Mouse (Mus musculus): ENCODE data around the gene Myl7. TPM values are rescaled to one million over a fixed set of nuclear protein-coding genes. Genes with fewer than 3 reads are reported as not detected.
"Not testable (repeated sequence)": the region's sequence is repeated elsewhere in the genome, so short reads cannot be mapped to it uniquely, and the experiment has no call there.

Myl7 gene
- polyA plus RNA-seq (2014; fragmentation: Nextera tagmentation; extraction: Ambion mirVana) = 73.1 and 156 TPM in 2 replicates

DNA sequence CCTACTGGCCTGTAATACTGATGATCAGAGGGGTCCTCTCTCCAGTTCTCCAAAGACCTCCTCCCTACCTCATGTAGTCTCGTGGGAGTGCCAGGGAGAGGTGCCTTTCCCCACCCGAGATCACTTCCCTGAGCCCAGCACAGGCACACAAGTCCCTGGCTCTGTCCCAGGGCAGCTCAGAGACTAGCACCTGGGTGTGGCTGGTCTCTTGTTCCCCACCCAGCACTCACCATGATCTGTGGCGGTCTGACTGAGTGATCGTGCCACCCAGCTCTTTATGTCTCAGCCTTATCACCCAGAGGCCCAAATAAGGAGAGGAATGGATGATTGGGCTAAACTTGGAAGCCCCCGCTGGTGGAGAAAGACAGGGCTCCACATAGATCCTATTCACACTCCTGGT lies at the start of gene Myl7:
TSS of gene Myl7 (minus strand) at position 252 of the 400 bp plus-strand sequence.
- WGBS = 31% methylated on average over 5 of the region's 5 CpGs
- no peaks in the 10 kb centered on the region for H3K36me3 ChIP-seq (ENCODE audit: control insufficient read depth, insufficient read depth, low read length)
- H3K4me1 ChIP-seq (replicated peaks; ENCODE audit: control insufficient read depth, insufficient read depth, low read length) = peaks cover 23% of the 10 kb centered on the region
- DNase-seq (ENCODE audit: low spot score) (no peak), ATAC-seq (replicated peaks; ENCODE audit: low FRiP score) (peak; percentile 61; the same call in 1 of the 2 replicates)
- H3K4me3 ChIP-seq (ENCODE audit: low read depth, low read length) = no peak within 1 kb of the TSS
- peak within 1 kb of the TSS; percentile 30 for H3K4me2 ChIP-seq
- H3K9me3 ChIP-seq (ENCODE audit: control insufficient read depth, low read length) = no peaks in the 10 kb centered on the region
- peaks cover 75% of the 10 kb centered on the region for H3K27me3 ChIP-seq (replicated peaks; ENCODE audit: control insufficient read depth, insufficient read depth, low read length)
- H3K9ac ChIP-seq (ENCODE audit: low read depth, low read length) = 0 out of 2 replicates have a peak within 1 kb of the TSS, but pooled peaks have one; percentile 5
- H3K27ac ChIP-seq (ENCODE audit: low read depth, low read length) = no peak within 1 kb of the TSS

DNA sequence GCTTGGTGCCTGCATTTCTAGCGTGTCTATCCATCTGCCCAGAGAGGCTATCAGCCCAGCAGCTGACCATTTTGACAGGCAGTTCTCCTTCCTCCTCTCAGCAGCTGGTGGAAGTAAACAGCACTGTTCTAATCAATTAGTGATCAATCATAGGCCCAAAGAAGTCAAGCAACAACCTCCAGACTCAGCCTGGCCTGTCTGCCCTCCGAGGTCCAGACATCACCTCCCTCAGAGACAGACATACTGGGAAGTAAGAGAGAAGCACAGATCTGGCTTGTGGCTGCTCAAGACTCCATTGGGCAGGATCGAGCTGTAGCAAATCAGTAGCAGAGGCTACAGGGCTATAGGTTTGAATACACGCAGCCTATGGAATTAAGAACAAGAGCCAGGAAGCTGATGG lies 49.2 kb upstream of the Myl7 start:
- H3K36me3 ChIP-seq (ENCODE audit: control insufficient read depth, insufficient read depth, low read length) = no peaks in the 10 kb centered on the region
- H3K27me3 ChIP-seq (replicated peaks; ENCODE audit: control insufficient read depth, insufficient read depth, low read length) = no peaks in the 10 kb centered on the region
- H3K4me1 ChIP-seq (replicated peaks; ENCODE audit: control insufficient read depth, insufficient read depth, low read length) = 0 out of 2 replicates have a peak, but pooled peaks cover 6% of the 10 kb centered on the region
- no peaks in the 10 kb centered on the region for H3K9me3 ChIP-seq (ENCODE audit: control insufficient read depth, low read length)
- no peak overlapping the region for H3K9ac ChIP-seq (ENCODE audit: low read depth, low read length)
- no peak overlapping the region for H3K27ac ChIP-seq (ENCODE audit: low read depth, low read length)
- ATAC-seq (replicated peaks; ENCODE audit: low FRiP score) = no peak
- DNase-seq (ENCODE audit: low spot score) = no peak
- H3K4me2 ChIP-seq = no peak overlapping the region
- WGBS = 46% methylated on average over 4 of the region's 4 CpGs
- H3K4me3 ChIP-seq (ENCODE audit: low read depth, low read length) = no peak overlapping the region

DNA sequence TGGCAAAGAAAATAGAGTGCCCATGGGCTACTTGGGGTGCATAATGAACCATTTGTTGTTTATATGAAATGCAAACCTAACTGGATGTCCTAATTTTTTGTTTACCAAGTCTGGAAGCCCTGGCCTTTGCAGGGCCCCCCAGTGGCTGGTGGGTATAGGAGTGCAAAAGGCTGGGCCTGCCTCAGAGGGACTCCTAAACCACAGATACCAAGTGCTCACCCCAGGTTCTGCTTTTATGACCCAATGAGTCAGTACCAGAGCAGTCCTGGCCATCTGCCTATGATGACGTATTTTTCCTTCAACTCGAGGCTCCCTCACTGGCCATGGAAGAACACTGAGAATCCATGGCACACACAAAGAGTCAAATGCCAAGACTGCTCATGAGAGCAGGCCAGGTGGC lies 46.5 kb upstream of the Myl7 start:
- no peaks in the 10 kb centered on the region for H3K27me3 ChIP-seq (replicated peaks; ENCODE audit: control insufficient read depth, insufficient read depth, low read length)
- no peaks in the 10 kb centered on the region for H3K36me3 ChIP-seq (ENCODE audit: control insufficient read depth, insufficient read depth, low read length)
- no peak overlapping the region for H3K9ac ChIP-seq (ENCODE audit: low read depth, low read length)
- no peak overlapping the region for H3K4me3 ChIP-seq (ENCODE audit: low read depth, low read length)
- H3K27ac ChIP-seq (ENCODE audit: low read depth, low read length) = no peak overlapping the region
- no peak overlapping the region for H3K4me2 ChIP-seq
- ATAC-seq (replicated peaks; ENCODE audit: low FRiP score) (no peak), DNase-seq (ENCODE audit: low spot score) (no peak)
- no peaks in the 10 kb centered on the region for H3K9me3 ChIP-seq (ENCODE audit: control insufficient read depth, low read length)
- H3K4me1 ChIP-seq (replicated peaks; ENCODE audit: control insufficient read depth, insufficient read depth, low read length) = 0 out of 2 replicates have a peak, but pooled peaks cover 5% of the 10 kb centered on the region
- WGBS = 45% methylated on average over 2 of the region's 2 CpGs

DNA sequence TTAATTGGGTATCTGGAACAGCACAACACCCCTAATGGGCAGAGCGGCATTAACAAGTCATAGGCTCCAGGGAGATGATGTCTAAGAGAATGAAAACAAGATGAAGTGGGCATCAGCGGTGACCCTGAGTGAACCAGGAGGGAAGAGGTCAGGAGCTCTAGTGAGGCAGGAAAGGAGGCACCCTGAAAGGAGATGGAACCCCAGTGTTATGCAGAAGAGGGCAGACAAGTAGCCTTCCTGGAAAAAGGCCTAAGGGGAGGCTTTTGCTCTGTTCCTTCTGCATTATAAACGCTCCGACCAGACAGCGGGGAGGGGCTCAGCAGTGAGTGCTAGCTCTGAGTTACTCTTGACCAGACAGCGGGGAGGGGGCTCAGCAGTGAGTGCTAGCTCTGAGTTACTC lies 44.4 kb upstream of the Myl7 start:
- Histone ChIP-seq H3K36me3 (ENCODE audit: control insufficient read depth, insufficient read depth, low read length) (no peaks in the 10 kb centered on the region), H3K4me2 (no peak overlapping the region), H3K27me3 (replicated peaks; ENCODE audit: control insufficient read depth, insufficient read depth, low read length) (no peaks in the 10 kb centered on the region), H3K27ac (ENCODE audit: low read depth, low read length) (no peak overlapping the region), H3K9ac (ENCODE audit: low read depth, low read length) (no peak overlapping the region), H3K9me3 (ENCODE audit: control insufficient read depth, low read length) (no peaks in the 10 kb centered on the region), H3K4me1 (replicated peaks; ENCODE audit: control insufficient read depth, insufficient read depth, low read length) (0 out of 2 replicates have a peak, but pooled peaks cover under 1% of the 10 kb centered on the region), H3K4me3 (ENCODE audit: low read depth, low read length) (no peak overlapping the region)
- DNase-seq (ENCODE audit: low spot score) (no peak), ATAC-seq (replicated peaks; ENCODE audit: low FRiP score) (no peak)
- WGBS = 72% methylated on average over 6 of the region's 6 CpGs

DNA sequence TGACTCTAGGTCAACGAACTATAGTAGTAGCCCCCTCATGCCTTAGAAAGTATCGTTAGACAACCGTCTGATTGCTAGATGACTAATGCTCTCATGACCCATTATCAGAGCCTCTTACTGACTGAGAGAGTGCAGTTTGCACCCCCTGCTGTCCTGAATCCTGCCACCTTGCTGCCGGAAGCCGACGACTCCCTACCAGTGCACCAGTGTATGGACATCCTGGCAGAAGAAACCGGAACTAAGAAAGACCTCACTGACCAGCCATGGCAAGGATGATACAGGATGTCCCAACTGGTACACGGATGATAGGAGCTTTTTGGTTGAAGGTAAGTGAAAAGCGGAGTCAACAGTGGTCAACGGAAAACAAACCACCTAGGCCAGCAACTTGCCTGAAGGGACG lies 35.9 kb upstream of the Myl7 start:
- WGBS = 90% methylated on average over 11 of the region's 11 CpGs
- not testable (repeated sequence) for H3K36me3 ChIP-seq (ENCODE audit: control insufficient read depth, insufficient read depth, low read length); H3K27ac ChIP-seq (ENCODE audit: low read depth, low read length); H3K9me3 ChIP-seq (ENCODE audit: control insufficient read depth, low read length); H3K4me2 ChIP-seq; ATAC-seq (replicated peaks; ENCODE audit: low FRiP score); H3K9ac ChIP-seq (ENCODE audit: low read depth, low read length); H3K4me1 ChIP-seq (replicated peaks; ENCODE audit: control insufficient read depth, insufficient read depth, low read length); H3K4me3 ChIP-seq (ENCODE audit: low read depth, low read length); H3K27me3 ChIP-seq (replicated peaks; ENCODE audit: control insufficient read depth, insufficient read depth, low read length); DNase-seq (ENCODE audit: low spot score)

DNA sequence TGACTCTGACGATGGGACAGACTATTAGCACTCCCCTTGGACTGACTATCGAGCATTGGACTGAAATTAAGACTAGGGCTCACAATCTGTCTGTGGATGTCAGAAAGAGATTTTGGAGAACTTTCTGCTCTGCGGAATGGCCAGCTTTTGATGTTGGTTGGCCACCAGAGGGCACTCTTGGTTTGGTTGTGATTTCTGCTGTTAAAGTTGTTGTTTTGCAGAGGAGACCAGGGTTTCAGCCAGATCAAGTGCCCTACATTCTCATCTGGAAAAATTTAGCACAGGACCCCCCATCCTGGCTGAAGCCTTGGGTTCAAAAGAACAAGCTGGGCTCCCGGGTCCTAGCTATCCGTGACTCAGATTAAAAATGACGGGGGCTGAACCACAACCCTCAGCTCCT lies 33.4 kb upstream of the Myl7 start:
- not testable (repeated sequence) for H3K4me1 ChIP-seq (replicated peaks; ENCODE audit: control insufficient read depth, insufficient read depth, low read length); H3K9me3 ChIP-seq (ENCODE audit: control insufficient read depth, low read length); H3K36me3 ChIP-seq (ENCODE audit: control insufficient read depth, insufficient read depth, low read length); DNase-seq (ENCODE audit: low spot score); H3K4me3 ChIP-seq (ENCODE audit: low read depth, low read length); H3K9ac ChIP-seq (ENCODE audit: low read depth, low read length); H3K27ac ChIP-seq (ENCODE audit: low read depth, low read length); H3K4me2 ChIP-seq; H3K27me3 ChIP-seq (replicated peaks; ENCODE audit: control insufficient read depth, insufficient read depth, low read length); ATAC-seq (replicated peaks; ENCODE audit: low FRiP score)
- WGBS = 77% methylated on average over 6 of the region's 6 CpGs

DNA sequence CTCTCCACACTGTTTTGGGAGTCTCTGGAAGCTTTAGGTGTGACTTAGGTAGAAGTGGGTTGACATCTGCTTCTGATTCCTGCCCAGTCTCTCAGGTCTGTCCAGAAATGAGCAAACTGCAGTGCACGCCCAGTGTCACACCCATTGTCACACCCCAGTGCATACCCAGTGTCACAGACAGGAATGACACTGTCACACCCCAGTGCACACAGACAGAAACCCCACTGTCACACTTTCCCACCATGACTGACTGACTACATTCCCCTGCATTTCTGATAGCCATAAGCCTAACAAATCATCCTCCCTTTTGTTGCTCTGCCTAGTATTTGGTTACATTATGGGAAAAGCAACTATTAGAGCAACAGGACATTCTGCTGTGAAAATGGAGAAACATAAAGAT lies 32.0 kb upstream of the Myl7 start:
- H3K36me3 ChIP-seq (ENCODE audit: control insufficient read depth, insufficient read depth, low read length) = no peaks in the 10 kb centered on the region
- no peaks in the 10 kb centered on the region for H3K9me3 ChIP-seq (ENCODE audit: control insufficient read depth, low read length)
- DNase-seq (ENCODE audit: low spot score) = no peak

DNA sequence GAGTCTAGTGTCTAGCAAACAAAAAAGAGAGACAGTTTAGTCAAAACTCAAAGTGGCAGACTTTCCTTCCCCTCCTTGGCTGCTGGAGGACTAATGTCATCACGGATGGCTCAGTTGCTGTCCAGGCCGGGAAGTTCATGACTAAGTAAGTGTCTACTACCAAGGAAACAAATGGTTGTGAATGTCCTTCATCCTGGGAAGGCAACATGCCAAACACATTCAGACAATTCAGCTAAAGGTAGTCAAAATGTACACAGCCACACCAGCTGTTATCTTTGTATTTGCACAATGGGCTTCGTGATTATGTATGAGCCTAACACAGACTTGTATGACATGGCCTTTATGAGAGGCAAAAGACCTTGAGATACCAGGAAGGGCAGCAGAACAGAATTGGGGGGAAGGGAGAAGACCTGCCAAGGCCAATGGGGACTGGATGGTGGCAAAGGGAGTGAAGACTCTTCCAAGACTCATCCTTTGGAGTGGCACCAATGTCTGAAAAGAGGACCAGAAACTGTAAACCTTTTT lies 28.2 kb upstream of the Myl7 start:
- H3K9me3 ChIP-seq (ENCODE audit: control insufficient read depth, low read length) = no peaks in the 10 kb centered on the region
- WGBS = 78% methylated on average over 3 of the region's 3 CpGs
- DNase-seq (ENCODE audit: low spot score) (no peak), ATAC-seq (replicated peaks; ENCODE audit: low FRiP score) (no peak)
- no peak overlapping the region for H3K4me2 ChIP-seq
- no peak overlapping the region for H3K9ac ChIP-seq (ENCODE audit: low read depth, low read length)
- H3K4me1 ChIP-seq (replicated peaks; ENCODE audit: control insufficient read depth, insufficient read depth, low read length) = no peaks in the 10 kb centered on the region
- H3K36me3 ChIP-seq (ENCODE audit: control insufficient read depth, insufficient read depth, low read length) = no peaks in the 10 kb centered on the region
- no peak overlapping the region for H3K4me3 ChIP-seq (ENCODE audit: low read depth, low read length)
- no peak overlapping the region for H3K27ac ChIP-seq (ENCODE audit: low read depth, low read length)
- H3K27me3 ChIP-seq (replicated peaks; ENCODE audit: control insufficient read depth, insufficient read depth, low read length) = no peaks in the 10 kb centered on the region

More for the DNA sequence above, 32.0 kb upstream of the Myl7 start:
- H3K4me2 ChIP-seq = no peak overlapping the region
- WGBS = 85% methylated on average over 1 of the region's 1 CpGs
- no peaks in the 10 kb centered on the region for H3K4me1 ChIP-seq (replicated peaks; ENCODE audit: control insufficient read depth, insufficient read depth, low read length)
- H3K27ac ChIP-seq (ENCODE audit: low read depth, low read length) = no peak overlapping the region
- H3K4me3 ChIP-seq (ENCODE audit: low read depth, low read length) = no peak overlapping the region
- no peaks in the 10 kb centered on the region for H3K27me3 ChIP-seq (replicated peaks; ENCODE audit: control insufficient read depth, insufficient read depth, low read length)
- no peak for ATAC-seq (replicated peaks; ENCODE audit: low FRiP score)
- no peak overlapping the region for H3K9ac ChIP-seq (ENCODE audit: low read depth, low read length)

DNA sequence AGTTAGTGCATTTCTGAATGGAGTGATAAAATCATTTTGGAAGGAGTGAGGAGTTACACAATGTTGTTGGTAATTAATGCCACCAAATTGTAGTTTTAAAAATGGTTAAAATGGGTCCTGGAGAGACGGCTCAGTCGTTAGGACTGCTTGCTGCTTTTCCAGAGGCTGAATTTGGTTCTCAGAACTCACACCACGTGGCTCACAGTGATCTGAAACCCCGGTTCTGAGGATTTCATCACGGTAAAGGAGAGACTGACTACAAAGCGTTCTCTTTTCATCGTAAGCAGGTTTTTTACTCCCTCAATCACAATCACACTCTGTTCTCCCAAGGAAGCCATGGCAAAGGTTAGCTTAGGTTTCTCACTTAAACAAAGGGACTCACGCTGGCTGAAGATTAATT lies 26.1 kb upstream of the Myl7 start:
- Histone ChIP-seq H3K27me3 (replicated peaks; ENCODE audit: control insufficient read depth, insufficient read depth, low read length) (no peaks in the 10 kb centered on the region), H3K9ac (ENCODE audit: low read depth, low read length) (no peak overlapping the region), H3K4me1 (replicated peaks; ENCODE audit: control insufficient read depth, insufficient read depth, low read length) (peaks cover 5% of the 10 kb centered on the region; the same call in 1 of the 2 replicates), H3K27ac (ENCODE audit: low read depth, low read length) (no peak overlapping the region), H3K36me3 (ENCODE audit: control insufficient read depth, insufficient read depth, low read length) (no peaks in the 10 kb centered on the region), H3K4me3 (ENCODE audit: low read depth, low read length) (no peak overlapping the region), H3K4me2 (no peak overlapping the region), H3K9me3 (ENCODE audit: control insufficient read depth, low read length) (no peaks in the 10 kb centered on the region)
- DNase-seq (ENCODE audit: low spot score) (no peak), ATAC-seq (replicated peaks; ENCODE audit: low FRiP score) (no peak)
- 68% methylated on average over 8 of the region's 8 CpGs for WGBS

Data from liver, embryonic 11.5 days (tissue).